Mouse (Mus musculus) ES-Bruce4 (cell line): ENCODE data around the gene Ifna15. TPM values are rescaled to one million over a fixed set of nuclear protein-coding genes. Genes with fewer than 3 reads are reported as not detected.

Experiments
- H3K27ac ChIP-seq: 2 replicates; pipeline ENCODE4 v1.5.1; 2012; ENCODE audit warnings: low read length, inconsistent platforms; ENCODE audit not compliant: insufficient read depth
- H3K27me3 ChIP-seq: 2 replicates; pipeline ENCODE4 v1.6.1; 2012; ENCODE audit warnings: mild to moderate bottlenecking, low read length, inconsistent platforms; ENCODE audit not compliant: control insufficient read depth, poor library complexity, insufficient read depth, severe bottlenecking
- H3K36me3 ChIP-seq: 2 replicates; pipeline ENCODE4 v1.6.1; 2012; ENCODE audit warnings: inconsistent platforms, mild to moderate bottlenecking, low read length, moderate library complexity; ENCODE audit not compliant: control insufficient read depth, poor library complexity, insufficient read depth, severe bottlenecking
- H3K4me1 ChIP-seq: one replicate; pipeline ENCODE4 v1.8.1; 2011; ENCODE audit warnings: low read length; ENCODE audit not compliant: control insufficient read depth, insufficient read depth
- H3K4me3 ChIP-seq: 2 replicates; pipeline ENCODE4 v1.5.1; 2011; ENCODE audit warnings: low read depth, mild to moderate bottlenecking, low read length
- H3K9ac ChIP-seq: 2 replicates; pipeline ENCODE4 v1.6.1; 2012; ENCODE audit warnings: low read depth, mild to moderate bottlenecking, inconsistent platforms; ENCODE audit not compliant: poor library complexity, severe bottlenecking
- H3K9me3 ChIP-seq: replicated peaks from 2 replicates; pipeline ENCODE4 v1.6.1; 2012; ENCODE audit warnings: mild to moderate bottlenecking, low read length, inconsistent platforms; ENCODE audit not compliant: control insufficient read depth, poor library complexity, insufficient read depth, severe bottlenecking
- CTCF ChIP-seq: IDR thresholded peaks from one replicate; pipeline ENCODE4 v1.8.1; 2011; ENCODE audit warnings: low read depth, low read length
- EP300 ChIP-seq: IDR thresholded peaks from 2 replicates; pipeline ENCODE4 v1.6.1; 2011; ENCODE audit warnings: low read depth, low read length; ENCODE audit not compliant: insufficient read depth
- POLR2A ChIP-seq: IDR thresholded peaks from one replicate; pipeline ENCODE4 v1.8.1; 2011; ENCODE audit warnings: low read length; ENCODE audit not compliant: insufficient read depth
- polyA plus RNA-seq: library from polyadenylated mRNA; stranded (reverse); fragments of >200 nt; gene quantifications from 2 replicates; pipeline ENCODE4 v1.2.4, GENCODE M21; 2011; ENCODE audit warnings: low read depth; ENCODE audit not compliant: missing spikeins, insufficient read depth, insufficient read length

The Ifna15 gene
- polyA plus RNA-seq, 1 experiment, result not detected

DNA sequence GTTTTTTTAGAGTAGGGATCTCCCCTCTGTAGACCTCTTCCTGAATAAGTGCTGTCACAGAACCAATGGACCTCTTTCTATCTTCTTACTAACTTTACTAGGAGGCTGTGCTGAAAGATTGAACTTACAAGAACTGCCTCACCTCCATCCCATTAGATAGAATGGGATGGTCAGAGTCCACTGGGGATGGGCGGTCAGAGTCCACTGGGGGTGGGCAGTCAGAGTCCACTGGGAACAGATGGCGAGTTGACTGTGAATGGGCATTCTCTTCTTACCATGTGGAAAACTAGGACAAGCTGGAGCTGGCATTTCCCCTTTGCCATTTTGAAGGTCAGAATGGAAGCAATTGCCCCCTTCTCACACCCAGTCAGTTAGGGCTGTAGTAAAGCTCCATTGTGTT, 24.5 kb downstream of the Ifna15 start:
- Histone ChIP-seq H3K9ac (no peak overlapping the region), H3K27ac (no peak overlapping the region), H3K9me3 (no peaks in the 10 kb centered on the region), H3K4me3 (no peak overlapping the region), H3K4me1 (no peaks in the 10 kb centered on the region), H3K36me3 (no peaks in the 10 kb centered on the region), H3K27me3 (no peaks in the 10 kb centered on the region)
- no peak for TF ChIP-seq EP300
- TF ChIP-seq POLR2A, result no peak
- TF ChIP-seq CTCF, result no peak

DNA sequence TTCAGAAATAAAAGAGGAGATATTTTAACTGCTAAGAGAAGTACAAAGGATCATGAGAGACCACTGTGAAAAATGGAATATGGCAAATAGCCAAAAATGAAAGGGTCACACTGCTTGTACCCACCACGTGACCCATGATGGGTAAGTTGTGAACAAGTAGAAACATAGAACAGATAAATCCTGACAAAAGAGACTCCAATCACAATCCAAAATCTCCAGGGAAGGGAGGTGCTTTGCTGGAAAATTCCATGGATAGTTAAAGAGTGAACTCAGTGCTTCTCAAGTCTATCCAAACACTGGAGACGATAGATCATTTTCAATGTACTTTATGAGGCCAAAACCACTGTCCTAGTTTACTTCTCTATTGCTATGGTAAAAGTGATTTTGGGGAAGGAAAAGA, 27.2 kb downstream of the Ifna15 start:
- H3K4me3 ChIP-seq, result no peak overlapping the region
- no peaks in the 10 kb centered on the region for H3K27me3 ChIP-seq
- H3K9ac ChIP-seq, result no peak overlapping the region
- H3K4me1 ChIP-seq, result no peaks in the 10 kb centered on the region
- no peak overlapping the region for H3K27ac ChIP-seq
- H3K9me3 ChIP-seq, result no peaks in the 10 kb centered on the region
- H3K36me3 ChIP-seq, result no peaks in the 10 kb centered on the region
- TF ChIP-seq EP300 (no peak), POLR2A (no peak)

DNA sequence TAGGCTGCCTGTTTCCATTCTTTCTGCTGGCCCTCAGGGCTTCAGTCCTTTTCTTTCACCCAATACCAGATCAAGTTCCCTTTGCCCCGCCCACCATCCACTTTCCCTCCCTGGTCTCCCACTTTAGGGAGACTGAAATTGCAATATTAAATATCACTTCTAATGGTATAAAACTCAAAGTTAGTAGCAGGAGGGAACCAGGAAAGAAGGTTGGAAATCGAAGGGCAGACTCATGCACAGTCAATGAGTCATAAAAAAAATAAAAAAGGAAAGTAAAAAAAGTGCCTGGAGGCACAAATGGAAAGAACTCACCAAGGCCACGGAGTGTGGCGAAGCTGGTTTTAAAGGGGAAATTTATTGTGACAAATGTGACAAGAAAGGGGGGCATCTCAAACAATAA, 27.8 kb downstream of the Ifna15 start:
- TF ChIP-seq POLR2A, result no peak
- no peak for TF ChIP-seq EP300
- no peak for TF ChIP-seq CTCF
- H3K27me3 ChIP-seq, result no peaks in the 10 kb centered on the region
- no peak overlapping the region for H3K9ac ChIP-seq
- no peak overlapping the region for H3K4me3 ChIP-seq
- H3K27ac ChIP-seq, result no peak overlapping the region
- H3K36me3 ChIP-seq, result no peaks in the 10 kb centered on the region
- H3K9me3 ChIP-seq, result no peaks in the 10 kb centered on the region
- no peaks in the 10 kb centered on the region for H3K4me1 ChIP-seq

DNA sequence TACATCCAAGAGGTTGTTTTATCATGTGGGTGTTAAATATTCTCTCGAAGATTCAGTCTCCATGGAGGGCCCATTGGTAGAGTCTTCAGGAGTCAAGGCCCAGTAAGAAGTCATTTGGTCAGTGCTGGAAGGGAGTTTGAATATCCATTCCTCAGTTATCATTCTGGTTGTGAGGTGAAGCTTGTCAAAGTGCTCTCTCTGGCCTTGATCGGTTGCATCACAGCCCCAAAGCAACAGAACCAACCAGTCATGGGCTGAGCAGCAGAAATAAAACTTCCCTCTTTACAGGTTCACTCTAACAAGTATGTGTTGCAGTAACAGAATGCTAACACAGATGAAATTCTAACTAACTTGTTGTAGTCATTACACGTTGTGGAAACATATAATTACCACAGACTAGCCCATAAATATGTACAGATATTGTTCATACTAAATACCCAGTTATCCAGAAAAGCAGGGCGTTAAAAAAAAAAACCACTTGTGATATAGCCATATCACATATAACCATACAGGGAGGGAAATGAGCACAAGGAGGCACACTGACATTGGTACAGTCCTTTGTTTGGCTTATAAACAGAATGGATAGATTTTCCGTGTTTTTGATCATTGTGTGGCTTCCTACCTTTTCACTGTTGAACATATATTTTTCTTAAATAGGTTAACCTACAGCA, 31.5 kb downstream of the Ifna15 start:
- no peak for TF ChIP-seq EP300
- no peak for TF ChIP-seq CTCF
- no peak for TF ChIP-seq POLR2A
- no peaks in the 10 kb centered on the region for H3K36me3 ChIP-seq
- no peaks in the 10 kb centered on the region for H3K9me3 ChIP-seq
- no peaks in the 10 kb centered on the region for H3K4me1 ChIP-seq
- no peak overlapping the region for H3K9ac ChIP-seq
- no peak overlapping the region for H3K4me3 ChIP-seq
- H3K27ac ChIP-seq, result no peak overlapping the region
- H3K27me3 ChIP-seq, result no peaks in the 10 kb centered on the region

DNA sequence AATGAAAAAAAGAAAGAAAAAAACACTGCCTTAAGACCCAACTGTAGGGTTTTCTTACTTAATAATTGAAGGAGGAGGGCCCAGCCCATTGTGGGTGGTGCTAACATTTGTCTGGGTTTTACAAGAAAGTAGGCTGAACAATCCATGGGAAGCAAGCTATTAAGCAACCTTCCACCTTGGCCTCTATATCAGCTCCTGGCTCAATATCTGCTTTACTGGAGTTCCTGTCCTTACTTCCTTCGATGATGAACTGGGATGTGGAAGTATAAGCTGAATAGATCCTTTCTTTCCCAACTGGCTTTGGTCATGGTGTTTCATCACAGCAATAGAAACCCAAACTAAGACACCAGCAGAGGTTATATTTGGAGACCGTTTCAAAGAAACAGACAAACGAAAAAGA, 32.7 kb downstream of the Ifna15 start:
- no peak overlapping the region for H3K9ac ChIP-seq
- H3K4me3 ChIP-seq, result no peak overlapping the region
- H3K36me3 ChIP-seq, result no peaks in the 10 kb centered on the region
- no peaks in the 10 kb centered on the region for H3K27me3 ChIP-seq
- no peak overlapping the region for H3K27ac ChIP-seq
- no peaks in the 10 kb centered on the region for H3K4me1 ChIP-seq
- TF ChIP-seq EP300 (no peak), POLR2A (no peak), CTCF (no peak)
- no peaks in the 10 kb centered on the region for H3K9me3 ChIP-seq

DNA sequence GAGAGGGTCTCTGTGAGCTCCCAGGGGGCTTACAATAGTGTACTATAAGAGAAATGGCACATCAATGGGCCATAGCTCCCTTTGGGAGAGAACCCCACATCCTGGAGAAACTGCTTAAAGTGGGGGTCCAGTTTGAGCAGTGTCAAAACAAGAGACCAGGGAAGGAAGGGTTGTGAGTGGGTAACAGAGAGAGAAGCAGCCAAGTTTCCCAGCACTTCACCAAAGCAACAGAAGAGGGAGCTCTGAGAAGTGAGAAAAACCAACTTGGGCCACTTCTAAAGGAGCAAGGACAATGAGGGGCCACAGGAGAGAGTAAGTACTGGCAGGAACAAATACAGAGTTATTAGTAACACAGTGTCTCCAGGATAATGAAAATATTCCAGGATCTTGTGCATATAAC, 34.8 kb downstream of the Ifna15 start:
- Histone ChIP-seq H3K9me3 (no peaks in the 10 kb centered on the region), H3K4me3 (no peak overlapping the region), H3K4me1 (no peaks in the 10 kb centered on the region), H3K27me3 (no peaks in the 10 kb centered on the region), H3K27ac (no peak overlapping the region), H3K9ac (no peak overlapping the region), H3K36me3 (no peaks in the 10 kb centered on the region)
- no peak for TF ChIP-seq EP300
- no peak for TF ChIP-seq CTCF
- no peak for TF ChIP-seq POLR2A
